Mouse (Mus musculus) liver, postnatal 0 days (tissue): ENCODE results near the gene Olfr122. TPM values are rescaled to one million over a fixed set of nuclear protein-coding genes. Genes with fewer than 3 reads are reported as not detected.

Source experiments
- ATAC-seq: fragments of 200-750 bp; cut with Nextera tagmentation; 2 replicates; pipeline ENCODE4 v1.8.0; 2017; ENCODE audit warnings: mild to moderate bottlenecking, moderate library complexity
- DNase-seq: peaks from one replicate; pipeline ENCODE4 v3.0.0-alpha.2; 2016
- H3K27ac ChIP-seq: fragments of 300-500 bp; sonication (generic); 2 replicates; pipeline ENCODE4 v1.5.1; 2014; ENCODE audit warnings: antibody characterized with exemption, moderate library complexity, mild to moderate bottlenecking, low read depth
- H3K27me3 ChIP-seq: fragments of 300-500 bp; sonication (generic); 2 replicates; pipeline ENCODE4 v1.6.1; 2014; ENCODE audit warnings: low read length, control low read depth, mixed read lengths; ENCODE audit not compliant: insufficient read depth
- H3K36me3 ChIP-seq: fragments of 300-500 bp; sonication (generic); replicated peaks from 2 replicates; pipeline ENCODE4 v1.6.1; 2014; ENCODE audit warnings: mild to moderate bottlenecking, control low read depth, low read length, moderate library complexity, mixed read lengths; ENCODE audit not compliant: insufficient read depth
- H3K4me1 ChIP-seq: fragments of 300-500 bp; sonication (generic); 2 replicates; pipeline ENCODE4 v1.6.1; 2014; ENCODE audit warnings: antibody characterized with exemption, mild to moderate bottlenecking, control low read depth; ENCODE audit not compliant: insufficient read depth
- H3K4me2 ChIP-seq: fragments of 300-500 bp; sonication (generic); 2 replicates; pipeline ENCODE4 v1.6.1; 2014; ENCODE audit warnings: low read depth, mild to moderate bottlenecking, low read length, moderate library complexity, mixed read lengths
- H3K4me3 ChIP-seq: fragments of 300-500 bp; sonication (generic); 2 replicates; pipeline ENCODE4 v1.5.1; 2014; ENCODE audit warnings: low read depth, low read length
- H3K9ac ChIP-seq: fragments of 300-500 bp; sonication (generic); replicated peaks from 2 replicates; pipeline ENCODE4 v1.6.1; 2014; ENCODE audit warnings: mild to moderate bottlenecking, moderate library complexity
- H3K9me3 ChIP-seq: fragments of 300-500 bp; sonication (generic); 2 replicates; pipeline ENCODE4 v1.6.1; 2016; ENCODE audit warnings: mild to moderate bottlenecking, control low read depth, low read length, mixed read lengths
- CTCF ChIP-seq: sonication (generic); IDR thresholded peaks from 2 replicates; pipeline ENCODE4 v1.5.1; 2016; ENCODE audit warnings: antibody characterized with exemption, low read depth
- EP300 ChIP-seq: IDR thresholded peaks from 2 replicates; pipeline ENCODE4 v1.6.1; 2016; ENCODE audit warnings: antibody characterized with exemption, low read depth, mild to moderate bottlenecking
- WGBS: fragments of 180-500 bp; shearing (Covaris S2); extraction: QIAGEN DNeasy Blood & Tissue Kit; methylation state at CpG from one replicate; pipeline ENCODE4 v1.1.7; 2014; ENCODE audit not compliant: insufficient replicate concordance; 5-methylcytosine and 5-hydroxymethylcytosine counted together
- polyA plus RNA-seq: library from polyadenylated mRNA; unstranded; fragments of >200 nt; fragmentation: Nextera tagmentation; extraction: Ambion mirVana; gene quantifications from 2 replicates; pipeline ENCODE4 v1.2.1, GENCODE M21; 2015

Olfr122 gene
- not detected in 2 replicates for polyA plus RNA-seq

- Histone ChIP-seq H3K27me3 (no peaks in the 10 kb centered on the region), H3K36me3 (no peaks in the 10 kb centered on the region), H3K4me2 (no peak within 1 kb of the TSS), H3K4me3 (no peak within 1 kb of the TSS), H3K4me1 (no peaks in the 10 kb centered on the region), H3K9me3 (no peaks in the 10 kb centered on the region), H3K9ac (no peak within 1 kb of the TSS), H3K27ac (no peak within 1 kb of the TSS)
- TF ChIP-seq CTCF (no peak), EP300 (no peak)
- ATAC-seq (no peak), DNase-seq (no peak)
- 70% methylated on average over 4 of the region's 4 CpGs for WGBS
Observed at GRCm38 (mm10) chr17:37768307-37768706, at the start of gene Olfr122. Olfr122 (plus strand) TSS chr17:37768607.

- H3K36me3 ChIP-seq: no peaks in the 10 kb centered on the region
- H3K27ac ChIP-seq: no peak within 1 kb of the TSS
- H3K4me2 ChIP-seq: no peak within 1 kb of the TSS
- DNase-seq (no peak), ATAC-seq (no peak)
- TF ChIP-seq EP300 (no peak), CTCF (no peak)
- WGBS: 43% methylated on average over 1 of the region's 1 CpGs
- no peak within 1 kb of the TSS for H3K4me3 ChIP-seq
- no peaks in the 10 kb centered on the region for H3K4me1 ChIP-seq
- H3K9me3 ChIP-seq: peaks cover 3% of the 10 kb centered on the region; the same call in 1 of the 2 replicates
- no peak within 1 kb of the TSS for H3K9ac ChIP-seq
- H3K27me3 ChIP-seq: no peaks in the 10 kb centered on the region
Observed at GRCm38 (mm10) chr17:37721508-37721907, 46.9 kb upstream of the Olfr122 start, which contains the start of gene Olfr120. Olfr120 (plus strand) TSS chr17:37721808.

GRCm38 (mm10) chr17:37738070-37738469 is 30.3 kb upstream of the Olfr122 start:
- no peak for DNase-seq
- Histone ChIP-seq H3K27me3 (no peaks in the 10 kb centered on the region), H3K4me2 (no peak overlapping the region), H3K36me3 (no peaks in the 10 kb centered on the region), H3K27ac (no peak overlapping the region), H3K4me3 (no peak overlapping the region), H3K4me1 (no peaks in the 10 kb centered on the region), H3K9ac (no peak overlapping the region), H3K9me3 (no peaks in the 10 kb centered on the region)
- 43% methylated on average over 7 of the region's 7 CpGs for WGBS
- no peak for ATAC-seq
- TF ChIP-seq CTCF (no peak), EP300 (no peak)

- Histone ChIP-seq H3K27me3 (no peaks in the 10 kb centered on the region), H3K4me1 (no peaks in the 10 kb centered on the region), H3K9me3 (peaks cover 3% of the 10 kb centered on the region; the same call in 1 of the 2 replicates), H3K4me2 (no peak within 1 kb of the TSS), H3K4me3 (no peak within 1 kb of the TSS), H3K36me3 (no peaks in the 10 kb centered on the region), H3K27ac (no peak within 1 kb of the TSS), H3K9ac (no peak within 1 kb of the TSS)
- ATAC-seq (no peak), DNase-seq (no peak)
- WGBS: 75% methylated on average over 2 of the region's 2 CpGs
- TF ChIP-seq EP300 (no peak), CTCF (no peak)
Observed at GRCm38 (mm10) chr17:37793229-37793628, 24.8 kb downstream of the Olfr122 start, which contains the start of gene Olfr123. Olfr123 (plus strand) TSS chr17:37793529.

- H3K4me1 ChIP-seq: no peaks in the 10 kb centered on the region
- no peaks in the 10 kb centered on the region for H3K27me3 ChIP-seq
- no peak within 1 kb of the TSS for H3K4me3 ChIP-seq
- no peak for DNase-seq
- no peak within 1 kb of the TSS for H3K27ac ChIP-seq
- H3K36me3 ChIP-seq: no peaks in the 10 kb centered on the region
- ATAC-seq: no peak
- H3K4me2 ChIP-seq: no peak within 1 kb of the TSS
- H3K9me3 ChIP-seq: peaks cover 3% of the 10 kb centered on the region; the same call in 1 of the 2 replicates
- TF ChIP-seq EP300 (no peak), CTCF (no peak)
- WGBS: 71% methylated on average over 3 of the region's 3 CpGs
- H3K9ac ChIP-seq: no peak within 1 kb of the TSS
Observed at GRCm38 (mm10) chr17:37799588-37799987, 31.2 kb downstream of the Olfr122 start, which contains the start of gene Olfr124. Olfr124 (plus strand) TSS chr17:37799888.

Other genes with a start within 250 kb of the Olfr122 start
- not detected in 2 replicates for gene Olfr112, start 199.2 kb upstream of the Olfr122 start, polyA plus RNA-seq
- gene Olfr113, start 190.9 kb upstream of the Olfr122 start, polyA plus RNA-seq: not detected in 2 replicates
- gene Olfr114, start 175.9 kb upstream of the Olfr122 start, polyA plus RNA-seq: not detected in 2 replicates
- gene Olfr115, start 141.5 kb upstream of the Olfr122 start, polyA plus RNA-seq: not detected in 2 replicates
- gene Olfr116, start 141.4 kb upstream of the Olfr122 start, polyA plus RNA-seq: not detected in 2 replicates
- gene Olfr117, start 104.8 kb upstream of the Olfr122 start, polyA plus RNA-seq: not detected in 2 replicates
- gene Olfr118, start 101.6 kb upstream of the Olfr122 start, polyA plus RNA-seq: not detected in 2 replicates
- gene Olfr119, start 72.0 kb upstream of the Olfr122 start, polyA plus RNA-seq: not detected in 2 replicates
- gene Olfr120, start 46.8 kb upstream of the Olfr122 start, polyA plus RNA-seq: not detected in 2 replicates
- gene Olfr121, start 19.8 kb upstream of the Olfr122 start, polyA plus RNA-seq: not detected in 2 replicates
- gene Olfr123, start 24.9 kb downstream of the Olfr122 start, polyA plus RNA-seq: not detected in 2 replicates
- gene Olfr124, start 31.3 kb downstream of the Olfr122 start, polyA plus RNA-seq: not detected in 2 replicates
- not detected in 2 replicates for gene Olfr125, start 64.3 kb downstream of the Olfr122 start, polyA plus RNA-seq
- not detected in 2 replicates for gene Olfr126, start 78.9 kb downstream of the Olfr122 start, polyA plus RNA-seq
- gene Olfr127, start 131.8 kb downstream of the Olfr122 start, polyA plus RNA-seq: not detected in 2 replicates
- not detected in 2 replicates for gene Olfr128, start 151.9 kb downstream of the Olfr122 start, polyA plus RNA-seq
- not detected in 2 replicates for gene Olfr761, start 184.5 kb downstream of the Olfr122 start, polyA plus RNA-seq